Comparison of ENCODE assay signal across 10 mouse cellular contexts in the genomic region with DNA sequence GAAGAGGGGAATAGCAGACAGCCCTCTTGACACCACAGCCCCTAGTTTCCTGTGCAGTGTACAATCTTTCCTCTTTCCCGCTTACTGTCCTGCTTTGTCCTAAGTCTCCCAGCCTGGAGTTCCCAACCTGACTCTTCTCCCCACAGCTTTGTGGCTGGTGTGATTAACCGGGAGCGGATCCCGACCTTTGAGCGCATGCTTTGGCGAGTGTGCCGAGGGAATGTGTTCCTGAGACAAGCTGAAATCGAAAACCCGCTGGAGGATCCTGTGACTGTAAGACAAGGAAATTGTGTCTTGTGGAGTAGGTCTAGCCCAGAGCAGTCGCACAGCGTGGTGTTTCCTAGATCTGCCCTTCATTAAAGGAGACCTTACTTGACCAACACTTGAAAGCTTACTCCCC. TPM values are rescaled to one million over a fixed set of nuclear protein-coding genes. Genes with fewer than 3 reads are reported as not detected.
"Had no signal": no experiment of that assay in that cellular context is flagged by ENCODE, and none has a peak within 500 bp of the region (broad histone marks: within the 10 kb centered on the region; RNA-seq: fewer than 3 reads in every experiment).

No protein-coding gene starts in this region.

- H3K27ac ChIP-seq: limb, embryonic 13.5 days; liver, embryonic 14.5 days; midbrain, embryonic 13.5 days; stomach, postnatal 0 days had no signal

- H3K9ac ChIP-seq: limb, embryonic 13.5 days; liver, embryonic 14.5 days; midbrain, embryonic 13.5 days had no signal

- ATAC-seq: midbrain, embryonic 13.5 days had no signal

- H3K27me3 ChIP-seq: limb, embryonic 13.5 days; midbrain, embryonic 13.5 days had no signal

- H3K4me3 ChIP-seq: limb, embryonic 13.5 days; midbrain, embryonic 13.5 days had no signal

- H3K9me3 ChIP-seq: limb, embryonic 13.5 days; midbrain, embryonic 13.5 days had no signal

- H3K4me1 ChIP-seq: midbrain, embryonic 13.5 days had no signal

- H3K4me2 ChIP-seq: limb, embryonic 13.5 days; midbrain, embryonic 13.5 days had no signal

- DNase-seq: left cerebral cortex, postnatal 4 days; lung, adult 18-20 months; lung, postnatal 36 days; right cerebral cortex, postnatal 14 days; thymus, postnatal 4 days had no signal

RNA-seq across cellular contexts. Expression of a gene that starts 51.1 kb away (rescaled TPM):
- polyA plus RNA-seq: midbrain, embryonic 13.5 days; midbrain, postnatal 0 days had no signal
